9 mouse cellular contexts compared by ENCODE assay signal in genomic region chr3:144318761-144319467, GRCm38 (mm10).
DNase-seq lines count a peak whose midpoint lies in the region; ATAC-seq lines count a peak whose summit lies in the region.
"Had no signal": no experiment of that assay in that cellular context is flagged by ENCODE, and none has a peak within 500 bp of the region (broad histone marks: within the 10 kb centered on the region; RNA-seq: fewer than 3 reads in every experiment).

No protein-coding gene starts in this region.

- no peak for ATAC-seq in embryonic facial prominence, embryonic 13.5 days (ENCODE audit: insufficient number of reproducible peaks, insufficient read depth, low FRiP score, low TSS enrichment, low read depth)
- no peak for ATAC-seq in limb, embryonic 15.5 days (ENCODE audit: insufficient number of reproducible peaks, low FRiP score, low TSS enrichment, low read depth)

- WGBS in embryonic facial prominence, embryonic 13.5 days: 51% methylated on average over 16 of the region's 16 CpGs
- WGBS in embryonic facial prominence, embryonic 10.5 days: 58% methylated on average over 16 of the region's 16 CpGs
- 32% methylated on average over 16 of the region's 16 CpGs for WGBS in limb, embryonic 15.5 days

- peaks cover 10% of the 10 kb centered on the region; the same call in 1 of the 2 replicates for H3K4me1 ChIP-seq in embryonic facial prominence, embryonic 13.5 days
- peaks cover 9% of the 10 kb centered on the region for H3K4me1 ChIP-seq in embryonic facial prominence, embryonic 10.5 days
- peaks cover 7% of the 10 kb centered on the region; the same call in 1 of the 2 replicates for H3K4me1 ChIP-seq in limb, embryonic 15.5 days
- H3K4me1 ChIP-seq: liver, embryonic 13.5 days had no signal

- no peak overlapping the region for H3K27ac ChIP-seq in embryonic facial prominence, embryonic 13.5 days
- H3K27ac ChIP-seq in embryonic facial prominence, embryonic 10.5 days (replicated peaks): no peak overlapping the region
- H3K27ac ChIP-seq in limb, embryonic 15.5 days: no peak overlapping the region
- H3K27ac ChIP-seq: liver, embryonic 13.5 days had no signal

- no peak for DNase-seq in embryonic facial prominence, embryonic 10.5 days (ENCODE audit: low spot score)
- peak; percentile 24 to 64 for DNase-seq in layer of hippocampus, adult 18-20 months (ENCODE audit: low spot score in 2 of 2)
- DNase-seq in right cerebral cortex, postnatal 25 days: peak; percentile 50
- DNase-seq in adrenal gland, adult (ENCODE audit: inconsistent age in 2 of 2, low spot score in 1 of 2): no peak
- no peak for DNase-seq in spleen, adult 12 weeks (ENCODE audit: low spot score)
- DNase-seq in kidney, adult 18-20 months: no peak
- DNase-seq: liver, embryonic 13.5 days had no signal

- H3K4me3 ChIP-seq in embryonic facial prominence, embryonic 13.5 days: no peak overlapping the region
- no peak overlapping the region for H3K4me3 ChIP-seq in embryonic facial prominence, embryonic 10.5 days
- H3K4me3 ChIP-seq in limb, embryonic 15.5 days: no peak overlapping the region
- H3K4me3 ChIP-seq: liver, embryonic 13.5 days had no signal

- no peaks in the 10 kb centered on the region for H3K36me3 ChIP-seq in embryonic facial prominence, embryonic 13.5 days
- no peaks in the 10 kb centered on the region for H3K36me3 ChIP-seq in embryonic facial prominence, embryonic 10.5 days (replicated peaks)
- no peaks in the 10 kb centered on the region for H3K36me3 ChIP-seq in limb, embryonic 15.5 days
- H3K36me3 ChIP-seq: liver, embryonic 13.5 days had no signal

- no peaks in the 10 kb centered on the region for H3K9me3 ChIP-seq in embryonic facial prominence, embryonic 13.5 days
- H3K9me3 ChIP-seq in embryonic facial prominence, embryonic 10.5 days: no peaks in the 10 kb centered on the region
- H3K9me3 ChIP-seq in limb, embryonic 15.5 days: no peaks in the 10 kb centered on the region
- H3K9me3 ChIP-seq: liver, embryonic 13.5 days had no signal

- H3K4me2 ChIP-seq in embryonic facial prominence, embryonic 13.5 days: 0 out of 2 replicates have a peak overlapping the region, but pooled peaks have one; percentile 1
- H3K4me2 ChIP-seq in limb, embryonic 15.5 days: peak overlapping the region; percentile 14; the same call in 1 of the 2 replicates
- H3K4me2 ChIP-seq: liver, embryonic 13.5 days had no signal

- 0 out of 2 replicates have a peak, but pooled peaks cover 3% of the 10 kb centered on the region for H3K27me3 ChIP-seq in embryonic facial prominence, embryonic 13.5 days
- H3K27me3 ChIP-seq in embryonic facial prominence, embryonic 10.5 days (replicated peaks; ENCODE audit: low read depth, poor library complexity, severe bottlenecking): no peaks in the 10 kb centered on the region
- H3K27me3 ChIP-seq in limb, embryonic 15.5 days: no peaks in the 10 kb centered on the region
- H3K27me3 ChIP-seq: liver, embryonic 13.5 days had no signal

- no peak overlapping the region for H3K9ac ChIP-seq in embryonic facial prominence, embryonic 13.5 days
- no peak overlapping the region for H3K9ac ChIP-seq in limb, embryonic 15.5 days
- H3K9ac ChIP-seq: liver, embryonic 13.5 days had no signal

Comparison
In these comparisons a context has a peak if more than half of its experiments do, and no peak if none do; other contexts are left out.
1. DNase-seq: peak in layer of hippocampus, adult 18-20 months (2 of 2) and right cerebral cortex, postnatal 25 days (single experiment); none in embryonic facial prominence, embryonic 10.5 days (single experiment), adrenal gland, adult (0 of 2), spleen, adult 12 weeks (single experiment) and kidney, adult 18-20 months (single experiment).